11 mouse cellular contexts compared by ENCODE assay signal in the genomic region with DNA sequence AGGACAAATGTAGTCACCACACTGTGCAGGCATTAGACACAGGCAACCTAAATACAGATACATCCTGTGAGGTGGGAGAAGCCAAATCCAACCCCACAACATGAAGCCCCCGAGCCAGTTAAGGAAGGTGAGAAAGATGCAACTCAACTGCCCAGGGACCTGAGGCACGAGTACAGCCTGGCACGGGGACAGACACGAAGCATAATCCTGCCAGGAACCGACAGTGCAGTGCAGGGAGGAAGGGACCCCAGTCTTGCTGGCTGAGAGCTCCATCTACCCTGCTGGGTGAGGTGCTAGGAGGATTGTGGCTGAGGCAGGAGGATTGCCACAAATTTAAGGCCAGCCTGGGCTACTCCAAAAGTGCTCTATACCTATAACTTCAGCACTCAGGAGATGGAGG. TPM values are rescaled to one million over a fixed set of nuclear protein-coding genes. Genes with fewer than 3 reads are reported as not detected.
DNase-seq lines count a peak whose midpoint lies in the region; ATAC-seq and TF ChIP-seq lines count a peak whose summit lies in the region.
"Had no signal": no experiment of that assay in that cellular context is flagged by ENCODE, and none has a peak within 500 bp of the region (broad histone marks: within the 10 kb centered on the region; RNA-seq: fewer than 3 reads in every experiment).

No protein-coding gene starts in this region.

- no peak; the same call in none of the 2 replicates for ATAC-seq in forebrain, embryonic 14.5 days
- ATAC-seq in intestine, embryonic 16.5 days, result no peak; the same call in 1 of the 2 replicates

- no peak overlapping the region for H3K4me2 ChIP-seq in forebrain, embryonic 14.5 days (ENCODE audit: low read length)
- H3K4me2 ChIP-seq in intestine, embryonic 16.5 days (ENCODE audit: low read depth, low read length), result no peak overlapping the region
- H3K4me2 ChIP-seq: embryonic facial prominence, embryonic 15.5 days; liver, embryonic 13.5 days had no signal

- TF ChIP-seq POLR2A in cerebellum, adult 2 months (IDR thresholded peaks at IDR 0.05; ENCODE audit: borderline replicate concordance, insufficient read depth, low read length), result no peak

- intact Hi-C loops in left cerebral cortex, adult 2 months (cut with DNase I), result loop anchor here (1.0 to 5.0 kb wide), 3 partner anchors 58 to 190 kb away; no protein-coding TSS in a partner anchor
- intact Hi-C loops in left cerebral cortex, postnatal 25 days (cut with DNase I), result no loop called here

- peaks cover 43% of the 10 kb centered on the region for H3K36me3 ChIP-seq in forebrain, embryonic 14.5 days (ENCODE audit: control insufficient read depth, insufficient read depth, low read length)
- peaks cover 17% of the 10 kb centered on the region; the same call in 1 of the 2 replicates for H3K36me3 ChIP-seq in intestine, embryonic 16.5 days (ENCODE audit: control insufficient read depth, insufficient read depth, low read length)

- WGBS in cerebellum, adult 2 months, result 53% methylated on average over 5 of the region's 5 CpGs
- WGBS in forebrain, embryonic 14.5 days, result 86% methylated on average over 5 of the region's 5 CpGs
- 91% methylated on average over 5 of the region's 5 CpGs for WGBS in intestine, embryonic 16.5 days

- no peaks in the 10 kb centered on the region for H3K9me3 ChIP-seq in forebrain, embryonic 14.5 days (replicated peaks; ENCODE audit: control insufficient read depth, low read length)
- no peaks in the 10 kb centered on the region for H3K9me3 ChIP-seq in intestine, embryonic 16.5 days (ENCODE audit: control insufficient read depth, low read length)
- H3K9me3 ChIP-seq: embryonic facial prominence, embryonic 15.5 days; liver, embryonic 13.5 days had no signal

- H3K27ac ChIP-seq in cerebellum, adult 2 months (ENCODE audit: insufficient read depth, low read length), result no peak overlapping the region
- 0 out of 2 replicates have a peak overlapping the region, but pooled peaks have one; percentile 13 for H3K27ac ChIP-seq in left cerebral cortex, adult 2 months
- peak overlapping the region; percentile 40; the same call in 1 of the 2 replicates for H3K27ac ChIP-seq in forebrain, embryonic 14.5 days (ENCODE audit: low read depth, low read length)
- no peak overlapping the region for H3K27ac ChIP-seq in intestine, embryonic 16.5 days (ENCODE audit: low read length)
- H3K27ac ChIP-seq: embryonic facial prominence, embryonic 15.5 days; liver, embryonic 13.5 days had no signal

- H3K27me3 ChIP-seq in cerebellum, adult 2 months (ENCODE audit: control insufficient read depth, insufficient read depth, low read length), result no peaks in the 10 kb centered on the region
- no peaks in the 10 kb centered on the region for H3K27me3 ChIP-seq in forebrain, embryonic 14.5 days (replicated peaks; ENCODE audit: control insufficient read depth, insufficient read depth, low read length)
- no peaks in the 10 kb centered on the region for H3K27me3 ChIP-seq in intestine, embryonic 16.5 days (replicated peaks; ENCODE audit: control insufficient read depth, insufficient read depth, low read length)
- H3K27me3 ChIP-seq: CH12.LX; embryonic facial prominence, embryonic 15.5 days; liver, embryonic 13.5 days had no signal

- DNase-seq in cerebellum, adult 11-12 months, result peak; percentile 46
- no peak for DNase-seq in cerebellum, adult 2 months
- no peak for DNase-seq in left cerebral cortex, adult 2 months (ENCODE audit: extremely low spot score in 1 of 2, low spot score in 2 of 2)
- no peak for DNase-seq in left cerebral cortex, postnatal 25 days (ENCODE audit: low spot score in 2 of 2)
- peak; percentile 34 for DNase-seq in MN1 (ENCODE audit: low spot score)
- no peak for DNase-seq in forebrain, embryonic 14.5 days (ENCODE audit: low spot score)
- DNase-seq in adrenal gland, adult 8-10 months, result no peak

- H3K4me1 ChIP-seq in cerebellum, adult 2 months (ENCODE audit: control insufficient read depth, insufficient read depth, low read length), result peaks cover 24% of the 10 kb centered on the region
- peaks cover 11% of the 10 kb centered on the region for H3K4me1 ChIP-seq in forebrain, embryonic 14.5 days (ENCODE audit: control insufficient read depth, insufficient read depth, low read length)
- peaks cover 11% of the 10 kb centered on the region; the same call in 1 of the 2 replicates for H3K4me1 ChIP-seq in intestine, embryonic 16.5 days (ENCODE audit: control insufficient read depth, insufficient read depth, low read length)

- no peak for TF ChIP-seq CTCF in cerebellum, adult 2 months (IDR thresholded peaks at IDR 0.05; ENCODE audit: borderline replicate concordance, insufficient read depth, low read depth, low read length)
- TF ChIP-seq CTCF in left cerebral cortex, adult 2 months (IDR thresholded peaks at IDR 0.05), result no peak

- no peak overlapping the region for H3K4me3 ChIP-seq in cerebellum, adult 2 months (replicated peaks; ENCODE audit: insufficient read depth, low read depth, low read length)
- no peak overlapping the region for H3K4me3 ChIP-seq in left cerebral cortex, adult 2 months
- no peak overlapping the region for H3K4me3 ChIP-seq in forebrain, embryonic 14.5 days (ENCODE audit: low read depth, low read length)
- H3K4me3 ChIP-seq in intestine, embryonic 16.5 days (ENCODE audit: low read length), result no peak overlapping the region
- H3K4me3 ChIP-seq: embryonic facial prominence, embryonic 15.5 days; liver, embryonic 13.5 days had no signal

- H3K9ac ChIP-seq in forebrain, embryonic 14.5 days (ENCODE audit: low read length), result no peak overlapping the region
- no peak overlapping the region for H3K9ac ChIP-seq in intestine, embryonic 16.5 days (ENCODE audit: low read depth, low read length)
- H3K9ac ChIP-seq: embryonic facial prominence, embryonic 15.5 days; liver, embryonic 13.5 days had no signal

RNA-seq across cellular contexts. Expression of gene Fbxl18, which starts 18.3 kb away (rescaled TPM):
- polyA plus RNA-seq in cerebellum, adult 2 months (2012; rRNA removed), result 22.3 TPM in 2 replicates
- total RNA-seq in left cerebral cortex, adult 2 months (2021), result 10 to 100 TPM; 31.5 to 33.2 TPM
- 10 to 100 TPM; 32.5 to 33.7 TPM for total RNA-seq in left cerebral cortex, postnatal 25 days (2021)
- polyA plus RNA-seq in forebrain, embryonic 14.5 days (2014; fragmentation: Nextera tagmentation; extraction: Ambion mirVana), result 14.5 and 20.8 TPM in 2 replicates
- total RNA-seq in adrenal gland, adult 8-10 months (2022), result 10 to 100 TPM; 14.0 to 18.5 (median 15.1) TPM
- polyA plus RNA-seq in intestine, embryonic 16.5 days (2015; fragmentation: Nextera tagmentation; extraction: Ambion mirVana), result 7.7 and 10.3 TPM in 2 replicates

RNA-seq across cellular contexts. Expression of gene Actb, which starts 29.7 kb away (rescaled TPM):
- polyA plus RNA-seq in cerebellum, adult 2 months (2012; rRNA removed), result 2,136 and 2,149 TPM in 2 replicates
- 1,000 to 10,000 TPM; 2,227 to 2,233 TPM for total RNA-seq in left cerebral cortex, adult 2 months (2021)
- 1,000 to 10,000 TPM; 2,451 to 2,479 TPM for total RNA-seq in left cerebral cortex, postnatal 25 days (2021)
- 18,122 and 18,216 TPM in 2 replicates for polyA plus RNA-seq in forebrain, embryonic 14.5 days (2014; fragmentation: Nextera tagmentation; extraction: Ambion mirVana)
- total RNA-seq in adrenal gland, adult 8-10 months (2022), result 1,000 to 10,000 TPM; 3,015 to 3,481 (median 3,228) TPM
- 14,111 and 16,287 TPM in 2 replicates for polyA plus RNA-seq in intestine, embryonic 16.5 days (2015; fragmentation: Nextera tagmentation; extraction: Ambion mirVana)

RNA-seq across cellular contexts. Expression of gene Tnrc18, which starts 59.4 kb away (rescaled TPM):
- 29.3 and 36.5 TPM in 2 replicates for polyA plus RNA-seq in cerebellum, adult 2 months (2012; rRNA removed)
- 100 to 1,000 TPM; 139 to 141 TPM for total RNA-seq in left cerebral cortex, adult 2 months (2021)
- total RNA-seq in left cerebral cortex, postnatal 25 days (2021), result 100 to 1,000 TPM; 114 to 125 TPM
- polyA plus RNA-seq in forebrain, embryonic 14.5 days (2014; fragmentation: Nextera tagmentation; extraction: Ambion mirVana), result 27.5 and 36.6 TPM in 2 replicates
- total RNA-seq in adrenal gland, adult 8-10 months (2022), result 100 to 1,000 TPM in 1 of 4 experiments, 10 to 100 TPM in 3; 75.1 to 117 (median 96.9) TPM
- 10.5 and 13.2 TPM in 2 replicates for polyA plus RNA-seq in intestine, embryonic 16.5 days (2015; fragmentation: Nextera tagmentation; extraction: Ambion mirVana)

Comparison
In these comparisons a context has a peak if more than half of its experiments do, and no peak if none do; other contexts are left out.
1. DNase-seq: peak in cerebellum, adult 11-12 months (single experiment) and MN1 (single experiment); none in cerebellum, adult 2 months (0 of 2), left cerebral cortex, adult 2 months (0 of 2), left cerebral cortex, postnatal 25 days (0 of 2), forebrain, embryonic 14.5 days (single experiment) and adrenal gland, adult 8-10 months (single experiment).
2. H3K27ac ChIP-seq: peak in left cerebral cortex, adult 2 months (single experiment) and forebrain, embryonic 14.5 days (single experiment); none in cerebellum, adult 2 months (single experiment) and intestine, embryonic 16.5 days (single experiment).